Mouse (Mus musculus): Measurements from ENCODE around the gene Zfp654. TPM values are rescaled to one million over a fixed set of nuclear protein-coding genes. Genes with fewer than 3 reads are reported as not detected.

The Zfp654 gene
- total and polyA plus RNA-seq, 3 experiments, result 6.5 to 22.6 (median 7.1) TPM

DNA sequence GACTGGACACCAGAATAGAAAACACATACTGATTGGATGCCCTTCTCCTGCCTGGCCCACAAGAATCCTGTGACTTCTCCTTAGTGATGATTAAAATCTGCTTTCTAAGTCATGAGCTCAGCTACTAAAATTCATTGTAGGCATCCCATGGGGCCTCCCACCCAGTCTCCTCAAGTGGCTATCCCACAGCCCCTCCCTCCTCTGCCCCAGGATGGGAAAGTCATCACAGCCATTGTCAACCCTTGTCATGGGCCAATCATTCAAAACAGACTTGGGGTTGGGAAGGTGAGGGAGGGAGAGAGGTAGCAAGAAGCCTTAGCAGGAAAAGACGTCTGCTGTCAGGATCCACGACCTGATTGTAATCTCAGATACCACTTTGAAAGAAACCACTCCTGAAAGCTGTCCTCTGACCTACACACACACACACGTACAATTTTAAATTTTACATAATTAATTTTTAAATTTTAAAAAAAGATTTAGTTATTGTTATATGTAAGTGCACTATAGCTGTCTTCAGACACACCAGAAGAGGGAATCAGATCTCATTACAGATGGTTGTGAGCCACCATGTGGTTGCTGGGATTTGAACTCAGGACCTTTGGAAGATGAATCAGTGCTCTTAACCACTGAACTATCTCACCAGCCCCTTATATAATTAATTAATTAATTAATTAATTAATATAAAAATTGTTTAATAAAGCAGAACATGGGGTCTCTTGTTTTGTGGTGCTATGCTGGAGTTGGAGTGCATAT lies 97.3 kb downstream of the Zfp654 start:
- no peak overlapping the region for H3K9ac ChIP-seq (ENCODE audit: insufficient read depth, low read depth)
- H3K27me3 ChIP-seq (replicated peaks), result no peaks in the 10 kb centered on the region
- TF ChIP-seq ETS1 (conservative IDR thresholded peaks at IDR 0.05; ENCODE audit: low read depth, low read length), result no peak
- TF ChIP-seq JUN (IDR thresholded peaks at IDR 0.05; ENCODE audit: insufficient read depth, low read depth, low read length), result no peak
- no peak for TF ChIP-seq ZNF384 (IDR thresholded peaks at IDR 0.05; ENCODE audit: low read depth, low read length)
- no peak for TF ChIP-seq NELFE (IDR thresholded peaks at IDR 0.05; ENCODE audit: low read depth, low read length)
- no peak for TF ChIP-seq SMC3 (IDR thresholded peaks at IDR 0.05; ENCODE audit: low read depth, low read length)
- no peak for TF ChIP-seq NRF1 (IDR thresholded peaks at IDR 0.05; ENCODE audit: low read depth, low read length)
- TF ChIP-seq BHLHE40 (IDR thresholded peaks at IDR 0.05; ENCODE audit: low read depth, low read length), result no peak
- TF ChIP-seq RCOR1 (conservative IDR thresholded peaks at IDR 0.05; ENCODE audit: low read depth, low read length), result no peak
- no peak for TF ChIP-seq UBTF (IDR thresholded peaks at IDR 0.05; ENCODE audit: low read depth, low read length)
- no peak for TF ChIP-seq MXI1 (IDR thresholded peaks at IDR 0.05; ENCODE audit: low read depth, low read length)
- TF ChIP-seq MAZ (IDR thresholded peaks at IDR 0.05; ENCODE audit: low read depth, low read length), result no peak
- no peak for TF ChIP-seq HCFC1 (IDR thresholded peaks at IDR 0.05; ENCODE audit: low read depth, low read length)
- no peak for TF ChIP-seq TBP (conservative IDR thresholded peaks at IDR 0.05; ENCODE audit: low read depth, low read length)
- no peak for TF ChIP-seq ZMIZ1 (IDR thresholded peaks at IDR 0.05; ENCODE audit: low read depth, low read length)
- TF ChIP-seq MYC (IDR thresholded peaks at IDR 0.05; ENCODE audit: low read depth, low read length), result no peak
- TF ChIP-seq KAT2A (IDR thresholded peaks at IDR 0.05; ENCODE audit: insufficient replicate concordance, low read length), result no peak
- TF ChIP-seq TCF12 (IDR thresholded peaks at IDR 0.05; ENCODE audit: low read depth, low read length), result no peak
- TF ChIP-seq GABPA (IDR thresholded peaks at IDR 0.05; ENCODE audit: insufficient replicate concordance, low read depth, low read length), result no peak
- TF ChIP-seq RAD21 (IDR thresholded peaks at IDR 0.05; ENCODE audit: low read depth, low read length), result no peak
- no peak for TF ChIP-seq USF1 (IDR thresholded peaks at IDR 0.05; ENCODE audit: low read depth, low read length)
- H3K79me2 ChIP-seq (replicated peaks; ENCODE audit: control insufficient read depth, extremely low read depth, insufficient read depth, poor library complexity, severe bottlenecking), result no peaks in the 10 kb centered on the region
- dilution Hi-C loops (cut with MboI; ENCODE audit: extremely low pct_ligation_motif_present, extremely low pct_unique_long_range_greater_than_20kb, low sequenced_read_pairs) (no loop called here), in situ Hi-C loops (cut with MboI; ENCODE audit: low pct_ligation_motif_present, low pct_unique_long_range_greater_than_20kb, low sequenced_read_pairs) (loop anchor here (25.0 kb wide), 1 partner anchor 733 kb away; no protein-coding TSS in a partner anchor)
- peaks cover 4 to 39% of the 10 kb centered on the region in 2 experiments; a peak in 3 of 4 replicates for H3K4me1 ChIP-seq (ENCODE audit: control insufficient read depth in 1 of 2, insufficient read depth in 2 of 2)
- no peak for DNase-seq (ENCODE audit: extremely low read depth)
- no peak overlapping the region for H3K4me2 ChIP-seq (ENCODE audit: insufficient read depth, low read depth, poor library complexity, severe bottlenecking)
- no peak overlapping the region for H3K4me3 ChIP-seq (replicated peaks in 1 of 3; ENCODE audit: low read depth in 2 of 3, low read length in 2 of 3, poor library complexity in 1 of 3)
- H3K27ac ChIP-seq (ENCODE audit: insufficient read depth, low read depth), result no peak overlapping the region
- H3K9me3 ChIP-seq (replicated peaks; ENCODE audit: low read length), result peaks cover 8% of the 10 kb centered on the region
- H3K36me3 ChIP-seq (replicated peaks in 1 of 2; ENCODE audit: control insufficient read depth in 1 of 2, insufficient read depth in 1 of 2, low read length in 1 of 2), result no peaks in the 10 kb centered on the region
